Mouse (Mus musculus) urinary bladder, postnatal 10 days (tissue): Measurements from ENCODE around the gene Fgfr2.

Source experiments
- DNase-seq: peaks from one replicate; pipeline ENCODE4 v3.0.0; 2022; ENCODE audit warnings: low spot score

Gene Fgfr2

DNA sequence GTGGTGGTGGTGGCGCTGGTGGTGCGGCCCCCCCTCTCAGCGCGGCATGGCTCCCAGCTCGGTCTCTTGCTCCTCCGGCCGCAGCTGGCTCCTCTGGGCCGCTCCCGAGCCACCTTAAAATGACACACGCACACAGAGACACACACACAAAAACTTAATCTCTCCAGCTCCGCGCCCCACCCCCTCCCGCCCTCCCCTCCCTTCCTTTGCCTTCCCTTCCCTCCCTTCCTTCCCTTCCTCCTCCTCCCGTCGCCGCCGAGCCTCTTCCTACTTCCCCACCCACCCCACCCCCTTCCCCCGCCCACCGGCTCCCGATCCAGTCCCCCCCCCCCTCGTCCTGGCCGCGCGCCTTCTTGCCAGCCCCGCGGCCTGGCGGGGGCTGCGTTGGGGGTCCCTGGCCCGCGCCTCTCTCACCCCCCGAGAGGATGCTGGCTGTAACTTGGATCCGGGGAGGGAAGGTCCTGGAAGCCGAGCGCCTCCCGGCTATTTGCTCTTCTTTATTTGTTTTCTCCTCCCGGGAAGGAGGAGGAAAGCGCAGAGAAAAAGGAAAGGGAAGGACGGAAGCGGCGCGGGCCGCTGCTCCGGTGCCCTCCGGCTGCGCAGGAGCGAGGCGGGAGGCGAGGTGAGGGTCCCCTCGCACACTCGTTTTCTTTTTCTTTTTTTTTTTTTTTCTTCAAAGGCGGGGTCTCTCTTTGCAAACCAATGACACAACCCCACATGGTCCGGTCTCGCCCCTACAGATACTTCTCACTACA is at the start of gene Fgfr2:
Gene Fgfr2, minus strand, starts transcription at position 107 of the 755 bp plus-strand sequence.
- no peak for DNase-seq

DNA sequence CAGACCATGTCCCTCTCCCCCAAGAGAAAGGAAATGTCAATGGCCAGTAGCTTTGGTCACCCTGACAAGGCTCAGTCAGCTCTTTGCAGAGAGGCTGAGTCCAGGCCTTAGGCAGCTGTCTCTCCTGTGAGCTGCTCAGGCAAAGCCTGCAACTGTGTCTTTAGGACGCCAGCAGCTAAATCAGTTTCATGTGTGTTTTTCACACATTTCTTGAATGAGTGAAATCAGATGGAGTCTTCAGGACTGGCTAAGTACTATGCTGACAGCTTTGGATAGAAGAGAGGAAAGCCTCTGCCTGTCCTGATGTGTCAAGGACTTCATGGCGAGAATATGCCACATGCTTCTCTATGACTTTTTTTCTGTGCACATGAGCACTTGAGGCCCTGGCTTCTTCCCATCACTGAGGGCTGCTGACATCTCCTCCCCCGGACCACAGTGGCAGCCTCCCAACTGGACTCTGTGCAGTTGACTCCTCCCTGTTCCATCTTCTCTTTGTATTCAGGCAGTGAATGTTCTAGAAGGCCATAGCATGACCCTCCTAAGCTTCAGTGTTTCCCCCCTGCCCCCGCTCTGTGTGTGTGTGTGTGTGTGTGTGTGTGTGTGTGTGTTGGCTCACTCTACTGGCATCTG is 48.4 kb upstream of the Fgfr2 start:
- DNase-seq = no peak

DNA sequence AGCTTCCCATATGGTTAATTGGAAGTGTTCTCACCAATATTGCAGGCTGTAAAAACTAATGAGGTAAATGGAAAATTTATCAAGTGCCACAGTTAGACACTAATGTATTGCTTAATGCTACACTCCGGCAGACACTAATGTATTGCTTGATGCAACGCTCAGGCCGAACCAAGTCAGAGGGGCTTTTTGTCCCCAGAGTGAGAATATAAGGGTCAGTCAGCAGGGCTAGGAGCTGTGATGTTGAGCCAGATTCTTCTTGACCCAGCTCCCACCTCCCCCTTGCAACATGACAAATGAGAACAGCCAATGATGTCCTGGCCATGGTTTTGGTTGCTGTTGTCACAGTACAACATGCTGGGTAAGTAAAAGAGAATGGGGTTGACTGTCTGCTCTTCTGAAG is 45.8 kb upstream of the Fgfr2 start:
- DNase-seq = no peak

DNA sequence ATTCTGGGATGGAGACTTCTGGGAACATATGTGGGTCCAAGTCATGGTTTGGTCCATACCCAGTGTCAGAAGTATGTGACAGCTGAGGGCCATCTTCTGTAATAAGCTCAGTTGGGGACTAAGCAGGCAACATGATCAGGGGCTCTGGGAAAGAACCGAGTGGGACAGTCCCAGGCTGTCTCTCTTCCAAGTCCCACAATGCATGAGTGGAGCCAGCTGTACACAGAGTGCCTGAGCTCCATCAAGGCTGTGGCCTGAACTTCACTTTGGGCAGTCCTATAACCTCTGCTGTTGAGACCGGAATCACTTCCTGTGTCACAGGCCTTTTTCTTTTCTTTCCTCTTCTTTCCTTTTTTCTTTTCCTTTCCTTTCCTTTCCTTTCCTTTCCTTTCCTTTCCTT is 44.8 kb upstream of the Fgfr2 start:
- no peak for DNase-seq

DNA sequence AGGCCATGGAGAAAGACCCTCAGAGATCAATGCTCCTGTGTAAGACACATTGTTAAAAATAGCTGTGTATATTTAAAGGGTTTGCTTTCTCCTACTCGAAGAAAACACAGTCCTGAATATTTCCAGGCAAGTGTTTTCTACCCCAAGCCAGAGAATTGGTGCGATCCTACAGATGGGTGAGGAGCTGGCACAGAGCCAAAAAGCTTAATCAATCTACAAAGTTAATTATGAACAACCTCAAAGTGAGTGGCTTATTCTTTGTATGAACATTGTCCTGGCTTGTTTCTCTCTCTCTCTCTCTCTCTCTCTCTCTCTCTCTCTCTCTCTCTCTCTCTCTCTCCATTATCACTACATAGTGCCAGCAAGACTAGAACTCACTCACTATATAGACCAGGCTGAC is 41.6 kb upstream of the Fgfr2 start:
- no peak for DNase-seq

DNA sequence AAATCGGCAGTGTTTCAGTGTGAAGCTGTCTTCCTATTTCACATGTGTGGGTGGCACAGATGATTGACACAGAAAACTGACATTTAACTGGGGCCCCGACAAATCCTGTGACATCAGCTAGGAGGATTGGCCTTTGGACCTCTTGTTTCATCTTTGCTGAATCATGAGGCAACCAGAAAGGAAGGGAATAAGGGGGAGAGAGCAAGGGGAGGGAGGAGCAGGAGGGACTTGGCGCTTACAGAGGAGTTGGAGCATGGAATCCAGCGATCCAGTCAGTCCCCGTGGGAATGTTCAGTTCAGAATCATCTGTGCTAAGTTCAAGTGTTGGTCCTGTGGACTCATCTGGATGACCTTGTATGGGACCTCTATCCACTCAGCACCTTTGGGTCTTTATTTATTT is 39.9 kb upstream of the Fgfr2 start:
- DNase-seq = no peak

DNA sequence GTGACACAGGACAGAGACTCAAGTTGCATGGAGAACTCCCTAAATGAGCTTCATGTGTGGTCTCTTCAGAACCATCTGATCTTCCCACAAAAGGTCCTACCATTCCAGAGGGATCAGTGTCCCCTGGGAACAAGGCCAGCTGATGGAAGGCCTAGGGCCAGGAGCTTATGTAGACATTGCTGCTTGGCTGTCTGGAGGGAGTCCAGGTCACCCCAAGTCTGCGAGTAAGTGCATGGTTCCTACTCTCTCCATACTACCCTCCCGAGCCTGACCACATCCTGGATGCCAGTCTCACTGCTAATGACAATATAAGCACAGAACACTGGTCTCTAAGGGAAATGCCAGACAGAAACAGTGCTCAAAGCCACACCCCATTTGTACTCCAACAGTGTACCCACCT is 39.0 kb upstream of the Fgfr2 start:
- no peak for DNase-seq

DNA sequence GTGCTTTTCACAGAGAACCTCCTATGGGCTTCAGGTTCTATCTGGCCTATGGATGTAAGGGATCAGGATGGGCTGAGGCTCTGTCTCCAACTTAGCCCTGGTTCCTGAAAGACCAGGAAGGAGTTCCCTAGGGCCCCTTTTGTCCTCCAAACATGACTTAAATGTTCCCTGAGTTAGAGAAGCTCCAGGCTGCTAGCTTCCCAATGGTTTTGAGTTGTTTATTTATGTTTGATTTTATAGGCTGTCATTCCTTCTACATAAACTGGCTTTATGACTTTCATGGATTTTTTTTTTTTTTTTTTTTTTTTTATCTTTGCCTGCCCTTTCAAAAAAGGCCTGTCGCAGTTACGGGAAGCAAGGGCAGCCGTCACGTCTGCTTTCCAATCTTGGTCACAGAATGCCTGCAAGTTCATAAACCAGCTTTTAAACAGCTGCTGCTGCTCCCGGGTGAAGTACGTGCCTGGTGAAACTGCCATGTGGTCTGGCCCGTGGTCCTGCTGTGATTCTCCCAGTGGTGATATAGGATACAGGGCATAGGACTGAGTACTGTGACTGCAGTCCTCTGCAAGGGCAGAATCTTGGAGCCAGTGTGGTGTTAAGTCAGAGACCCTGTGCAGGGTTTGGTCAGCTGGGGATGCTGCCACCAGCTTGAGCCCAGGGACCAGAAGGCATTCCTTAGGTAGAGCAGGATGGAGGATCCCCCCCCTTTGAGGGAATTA is 38.4 kb upstream of the Fgfr2 start:
- no peak for DNase-seq

DNA sequence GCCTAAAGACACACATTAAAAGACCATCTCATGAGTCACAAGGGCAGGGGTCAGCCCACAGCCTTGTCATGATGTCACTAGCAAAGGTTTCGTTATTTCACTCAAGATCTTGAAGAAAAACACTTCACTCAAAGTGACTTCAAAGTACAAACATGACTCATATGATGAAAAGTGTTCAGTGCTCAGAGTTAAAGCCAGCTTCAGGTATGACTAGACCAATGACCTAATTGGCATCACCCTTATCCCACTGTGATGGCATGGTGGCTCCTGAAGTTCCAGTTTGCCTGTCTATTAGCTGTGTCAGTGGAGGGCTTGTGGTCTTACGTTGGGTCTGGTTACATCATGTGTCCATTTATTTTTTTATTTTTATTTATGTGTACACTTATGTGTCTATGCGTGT is 36.4 kb upstream of the Fgfr2 start:
- DNase-seq = no peak

DNA sequence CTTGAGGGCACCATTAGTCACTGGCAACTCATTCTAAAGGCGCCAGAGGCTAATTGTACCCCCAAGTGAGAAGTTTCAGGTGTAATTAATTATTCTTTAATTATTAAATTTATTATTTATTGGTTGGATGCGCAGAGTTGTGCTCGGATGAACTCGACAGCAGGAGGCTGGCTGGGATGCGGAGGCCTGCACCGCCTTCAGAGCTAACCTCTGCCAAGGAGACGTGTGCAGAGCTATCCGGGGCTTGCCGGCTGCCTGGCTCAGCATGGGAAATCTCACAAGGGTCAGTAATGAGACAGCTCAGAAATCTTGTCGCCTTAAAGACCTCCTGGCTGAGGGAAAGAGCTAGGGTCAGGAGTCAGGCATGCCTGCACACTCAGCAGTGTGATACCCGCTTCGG is 32.5 kb upstream of the Fgfr2 start:
- no peak for DNase-seq

DNA sequence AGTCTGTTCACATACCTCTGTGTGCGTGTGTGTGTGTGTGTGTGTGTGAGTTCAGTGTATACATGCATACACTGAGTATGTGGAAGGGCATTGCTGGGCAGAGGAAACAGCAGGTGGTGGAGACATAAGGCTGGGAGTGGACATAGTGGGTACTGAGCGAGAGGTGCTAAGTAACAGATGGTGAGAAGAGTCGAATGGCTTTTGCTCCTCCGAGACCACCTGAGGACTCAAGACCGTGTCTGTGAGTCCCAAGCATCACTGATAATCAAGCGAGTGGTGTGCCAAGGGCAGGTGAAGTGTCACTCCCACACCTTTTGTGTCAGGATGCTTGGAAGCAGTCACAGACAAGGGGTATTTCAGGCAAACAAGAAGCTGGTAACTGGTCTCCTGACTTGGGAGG is 31.7 kb upstream of the Fgfr2 start:
- DNase-seq = no peak

DNA sequence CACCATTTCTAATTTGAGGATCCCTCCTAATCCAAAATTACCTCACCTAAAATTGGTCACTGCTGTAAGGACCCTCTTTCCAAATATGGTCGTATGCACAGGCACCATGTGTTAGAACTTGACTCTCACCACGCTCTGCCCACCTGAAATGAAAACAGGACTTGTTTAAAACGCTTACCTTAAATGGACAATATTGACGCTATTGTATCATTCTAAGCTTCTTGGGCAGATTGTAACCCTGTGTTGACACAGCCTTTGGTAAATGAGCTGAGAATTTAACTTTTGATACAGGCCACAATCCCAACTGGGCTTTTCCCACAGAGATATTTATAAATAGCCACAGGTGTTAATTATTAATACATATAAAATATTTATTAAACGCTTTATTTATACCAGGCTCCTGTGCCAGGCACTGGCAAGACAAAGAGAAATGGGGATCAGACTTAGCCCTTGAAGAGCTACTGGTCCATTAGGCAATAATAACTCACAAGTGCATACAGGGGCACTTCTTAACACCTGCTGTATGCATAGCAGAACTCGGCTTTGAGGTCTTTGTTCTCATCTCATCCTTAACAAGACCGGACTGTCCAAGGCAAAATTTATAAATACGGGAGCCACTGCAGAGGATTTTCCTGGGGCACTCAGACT is 16.7 kb upstream of the Fgfr2 start:
- no peak for DNase-seq

DNA sequence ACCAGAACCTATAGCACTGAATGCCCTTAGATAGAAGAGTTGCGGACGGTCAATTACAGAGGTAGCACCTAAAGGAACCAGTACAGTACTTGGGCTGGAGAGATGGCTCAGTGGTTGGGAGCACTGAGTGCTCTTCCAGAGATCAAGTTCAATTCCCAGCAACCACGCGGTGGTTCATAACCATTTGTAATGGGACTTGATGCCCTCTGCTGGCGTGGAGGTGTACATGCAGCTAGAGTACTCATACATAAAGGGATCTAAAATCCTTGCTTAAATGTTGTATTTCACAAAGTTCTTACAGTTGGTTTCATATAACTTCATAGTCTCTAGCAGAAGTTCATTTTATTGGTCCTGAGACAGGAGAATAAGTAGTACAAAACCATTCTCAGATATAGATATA is 10.4 kb upstream of the Fgfr2 start:
- DNase-seq = no peak

DNA sequence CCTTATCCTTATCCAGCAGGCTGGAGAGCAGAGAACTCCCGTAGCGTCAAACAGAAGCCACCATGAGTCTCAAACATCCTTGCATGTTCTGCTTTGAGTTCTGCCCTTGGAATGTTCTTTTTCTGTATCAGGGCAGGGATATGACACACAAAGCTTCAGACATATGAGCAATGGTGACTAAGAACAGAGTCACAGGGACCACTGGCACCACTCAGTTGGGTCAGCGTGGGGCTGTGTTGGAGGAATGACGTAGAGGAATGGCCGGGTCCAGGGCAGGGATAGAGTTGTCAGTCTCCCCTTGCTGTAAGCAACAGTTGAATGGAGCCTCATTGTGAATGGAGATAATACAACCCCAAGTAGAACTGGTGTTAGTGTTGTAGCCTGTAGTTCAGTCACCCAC is 9.6 kb upstream of the Fgfr2 start:
- DNase-seq = no peak

DNA sequence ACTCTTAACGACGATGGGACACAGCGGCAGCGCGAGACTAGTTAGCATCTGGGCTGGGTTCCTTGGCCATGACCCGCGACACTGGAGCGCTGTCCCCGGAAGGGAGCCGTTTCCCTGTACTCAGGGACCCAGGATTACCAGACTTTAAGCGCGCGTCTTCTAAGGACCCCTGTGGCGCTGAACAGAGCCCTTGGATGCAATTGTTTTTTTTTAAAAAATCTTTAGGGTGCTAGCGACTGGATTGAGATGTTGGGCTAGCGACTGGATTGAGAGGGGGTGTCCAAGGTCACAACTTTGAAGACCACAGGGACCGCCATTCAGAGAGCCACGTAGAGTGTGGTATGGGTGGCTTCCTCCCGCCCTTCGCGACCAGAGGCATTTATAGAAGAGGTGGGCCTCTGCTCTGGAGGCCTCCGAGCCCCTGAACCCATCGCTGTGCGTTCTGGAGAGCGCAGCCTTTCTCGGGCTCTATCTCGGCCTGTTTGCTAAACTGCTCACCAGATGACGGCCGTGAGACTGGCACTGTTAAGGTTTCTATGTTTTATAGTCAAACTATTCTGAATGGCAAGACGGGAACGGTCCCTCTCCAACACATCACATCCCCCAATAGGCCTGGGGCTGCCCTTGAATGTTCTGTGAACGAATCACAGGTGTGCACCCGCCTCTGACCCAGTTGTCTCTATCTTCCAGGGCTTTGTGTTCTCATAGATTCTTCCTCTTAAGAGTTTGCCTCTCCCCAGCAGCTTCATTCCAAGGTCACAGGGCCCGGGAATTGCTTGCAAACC is 1.7 kb upstream of the Fgfr2 start:
- no peak for DNase-seq

DNA sequence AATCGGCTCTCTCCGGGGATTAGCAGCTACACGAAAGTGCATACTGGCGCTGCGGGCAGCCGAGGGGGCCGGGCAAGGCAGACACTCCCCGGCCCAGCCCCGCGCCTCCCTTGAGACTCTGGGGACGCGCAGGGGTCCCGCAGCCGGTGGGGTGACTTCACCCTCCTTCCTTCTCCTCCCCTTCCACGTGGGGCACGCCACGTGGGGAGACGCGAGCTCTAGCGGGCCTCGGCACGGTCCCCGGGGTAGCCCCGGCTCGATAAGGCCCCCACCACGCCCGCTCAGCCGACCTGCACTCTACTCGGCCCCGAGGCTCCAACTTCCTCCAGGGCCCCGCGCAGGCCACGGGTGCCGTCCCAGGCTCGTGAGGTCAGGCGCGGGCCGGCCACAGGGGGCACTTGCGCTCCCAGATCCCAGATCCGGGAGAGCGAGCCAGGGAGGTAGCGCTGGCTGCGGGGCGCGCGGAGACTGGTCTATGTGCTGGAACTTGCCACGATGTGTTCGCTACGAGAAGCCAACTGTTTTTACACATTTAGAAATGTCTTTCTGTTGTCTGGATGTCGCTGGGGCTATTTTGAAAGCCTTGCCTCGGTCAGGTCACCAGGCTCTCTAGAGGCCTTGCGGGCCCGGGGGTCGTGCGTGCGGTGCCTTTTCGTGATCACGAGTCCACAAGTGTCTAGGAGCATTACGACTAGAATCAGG is 1.0 kb upstream of the Fgfr2 start, which contains the start of gene Ctbp2:
Gene Ctbp2, minus strand, starts transcription at position 356 of the 702 bp plus-strand sequence.
- peak; percentile 66 for DNase-seq

DNA sequence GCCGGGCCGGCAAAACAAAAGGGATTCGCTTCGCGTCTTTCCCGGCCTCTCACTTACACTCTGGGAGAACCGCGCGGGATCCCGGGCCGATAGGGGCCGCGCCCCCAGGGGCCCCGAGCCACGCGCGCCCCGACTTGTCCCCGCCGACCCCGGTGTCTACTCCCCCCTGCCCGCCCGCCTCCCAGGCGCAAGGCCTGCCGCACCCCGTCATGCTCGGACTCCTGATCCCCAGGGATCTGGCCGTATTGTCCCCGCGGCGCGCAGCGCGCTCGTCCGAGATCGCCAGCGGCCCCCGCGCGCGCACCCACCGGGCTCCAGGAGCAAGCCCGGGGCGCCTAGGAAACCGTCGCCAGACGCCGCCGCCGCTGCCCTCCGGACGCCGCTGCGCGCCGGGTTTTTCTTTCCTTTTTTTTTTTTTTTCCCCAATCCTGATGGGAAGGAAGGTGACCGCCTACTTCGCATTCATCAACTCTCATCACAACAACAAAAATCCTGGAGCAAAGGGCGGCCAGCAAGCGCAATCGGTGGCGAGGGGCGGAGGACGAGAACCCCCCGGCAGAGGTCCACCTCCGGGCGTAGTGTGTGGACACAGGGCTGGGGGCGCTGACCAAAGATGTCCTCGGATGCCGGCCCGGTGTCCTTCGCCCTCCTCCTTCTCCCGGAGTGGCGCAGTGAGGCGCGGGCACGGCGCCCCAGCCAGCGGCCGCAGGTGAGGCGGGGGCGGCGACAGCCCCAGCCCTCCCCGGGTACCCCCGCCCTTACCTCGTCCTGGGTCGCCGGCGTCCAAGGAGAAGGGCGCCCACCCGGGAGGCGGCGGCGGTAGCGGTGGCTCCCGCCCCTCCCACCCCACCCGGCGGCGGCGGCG is 539 bp downstream of the Fgfr2 start:
- no peak for DNase-seq

DNA sequence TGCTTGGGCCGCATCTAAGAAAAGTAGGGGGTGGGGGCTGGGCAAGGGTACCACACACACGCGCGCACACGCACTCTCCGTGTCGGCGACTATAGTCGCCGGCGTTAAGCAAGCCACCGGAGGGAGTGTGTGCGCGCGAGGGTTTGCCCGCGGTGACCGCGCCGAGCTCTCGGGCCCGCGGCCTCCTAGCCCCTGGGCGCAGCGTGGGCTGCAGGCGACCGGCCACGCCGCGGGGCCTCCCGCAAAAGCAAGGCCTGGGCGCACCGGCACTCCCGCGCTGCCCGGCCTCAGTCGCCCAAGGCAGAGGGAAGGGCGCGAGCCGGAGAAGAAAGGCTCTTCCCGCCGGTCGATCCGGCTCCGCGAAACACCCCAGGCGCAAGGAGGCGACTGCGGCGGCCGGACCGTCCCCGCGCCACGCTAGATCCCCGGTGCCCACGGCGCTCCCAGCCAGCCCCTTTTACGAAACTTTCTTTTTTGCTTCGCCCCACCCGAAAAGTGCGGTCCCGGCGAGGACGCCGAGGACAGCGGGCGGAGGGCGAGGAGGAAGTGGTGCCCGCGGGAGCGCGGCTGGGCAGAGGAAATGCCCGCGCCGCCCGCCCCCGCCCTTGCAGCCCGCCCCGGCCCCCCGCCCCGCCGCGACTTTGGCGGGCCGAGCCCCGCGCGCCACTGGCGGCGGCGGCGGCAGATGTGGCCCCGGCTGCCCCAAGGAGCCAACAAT is 1.3 kb downstream of the Fgfr2 start:
- DNase-seq = no peak

DNA sequence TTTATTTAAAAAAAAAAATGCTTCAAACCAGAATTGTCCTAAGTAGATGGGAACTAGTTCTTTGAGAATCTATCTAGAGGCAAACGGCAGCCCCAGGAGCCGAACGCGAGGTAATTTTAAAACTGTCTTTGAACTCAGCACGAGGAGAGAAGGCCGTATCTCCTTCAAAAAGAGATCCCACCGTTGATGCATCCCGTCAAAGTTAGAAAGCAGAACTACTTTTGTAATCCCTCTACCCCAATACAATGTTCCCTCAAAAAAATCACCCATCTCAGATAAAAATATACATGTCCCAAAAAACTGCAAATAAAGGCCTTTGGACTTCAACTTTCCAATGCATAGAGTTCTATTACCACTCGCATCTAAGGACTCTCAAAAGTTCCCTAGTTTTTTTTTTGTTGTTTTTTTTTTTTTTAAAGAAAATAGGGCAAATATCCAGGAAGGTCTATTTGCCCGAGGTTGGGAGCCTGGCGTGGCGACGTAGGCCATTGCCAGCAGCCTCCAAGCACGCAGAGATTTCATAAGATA is 2.0 kb downstream of the Fgfr2 start:
- DNase-seq = no peak
